Mouse (Mus musculus) CD4-positive naive resting alpha-beta T cell, adult 57 days (primary cell): ENCODE measurements around the gene Plek. TPM values are rescaled to one million over a fixed set of nuclear protein-coding genes. Genes with fewer than 3 reads are reported as not detected.

ENCODE experiments used
- total RNA-seq: library from RNA; stranded (reverse); gene quantifications from one replicate; pipeline ENCODE4 v1.2.4, GENCODE M21; 2023

Plek gene
- total RNA-seq = 16.7 TPM

GRCm38 (mm10) chr11:17051545-17052475, at the start of gene Plek, which contains the start of gene Cnrip1:
Plek (minus strand) TSS chr11:17052381.
Cnrip1 (plus strand) TSS chr11:17051586.

GRCm38 (mm10) chr11:16950976-16951760, 101.0 kb downstream of the Plek start, which contains the start of gene Fbxo48:
Fbxo48 (plus strand) TSS chr11:16951375.

Other genes starting within 250 kb of the Plek start
- gene Fbxo48, start 101.0 kb downstream of the Plek start, total RNA-seq = 1.1 TPM
- gene Cnrip1, start 795 bp downstream of the Plek start, total RNA-seq = 5.6 TPM
- gene Ppp3r1, start 106.9 kb upstream of the Plek start, total RNA-seq = 81.4 TPM
- 9.9 TPM for gene Wdr92, start 129.7 kb upstream of the Plek start, total RNA-seq
- gene Pno1, start 159.2 kb upstream of the Plek start, total RNA-seq = 24.5 TPM
- gene C1d, start 205.2 kb upstream of the Plek start, total RNA-seq = 38.1 TPM